Mouse (Mus musculus) left cerebral cortex, adult 18-20 months (tissue): ENCODE data around the gene Gm37240. TPM values are rescaled to one million over a fixed set of nuclear protein-coding genes. Genes with fewer than 3 reads are reported as not detected.
"Not testable (repeated sequence)": the region's sequence is repeated elsewhere in the genome, so short reads cannot be mapped to it uniquely, and the experiment has no call there.

Experiments used
- DNase-seq, 2 experiments: peaks; one replicate each; pipeline ENCODE4 v3.0.0; 2021 to 2022; ENCODE audit warnings: low spot score in 2 of 2, mixed read lengths in 1 of 2
- total RNA-seq, 2 experiments: library from RNA; stranded (reverse); gene quantifications; 2 replicates each; pipeline ENCODE4 v1.2.3; 2021

Gene Gm37240
- total RNA-seq, 2 experiments from 2014 or later: 2.3 TPM; not detected in 1

GRCm38 (mm10) chr3:84867434-84867975, 1019.8 kb downstream of the Gm37240 start:
- DNase-seq: no peak

GRCm38 (mm10) chr3:84866866-84867265, 1020.5 kb downstream of the Gm37240 start:
- DNase-seq: no peak

- no peak for DNase-seq
Measured at GRCm38 (mm10) chr3:84865684-84866083, 1021.6 kb downstream of the Gm37240 start.

GRCm38 (mm10) chr3:84861817-84862216, 1025.5 kb downstream of the Gm37240 start:
- DNase-seq: not testable (repeated sequence)

GRCm38 (mm10) chr3:84860669-84861068, 1026.6 kb downstream of the Gm37240 start:
- no peak for DNase-seq

- DNase-seq: no peak
Measured at GRCm38 (mm10) chr3:84854440-84854839, 1032.9 kb downstream of the Gm37240 start.

GRCm38 (mm10) chr3:84852877-84853276, 1034.4 kb downstream of the Gm37240 start:
- no peak for DNase-seq

GRCm38 (mm10) chr3:84851801-84852200, 1035.5 kb downstream of the Gm37240 start:
- DNase-seq: no peak

GRCm38 (mm10) chr3:84850418-84850817, 1036.9 kb downstream of the Gm37240 start:
- no peak for DNase-seq

GRCm38 (mm10) chr3:84848798-84849197, 1038.5 kb downstream of the Gm37240 start:
- DNase-seq: no peak

- peak; percentile 45 to 71 for DNase-seq
Measured at GRCm38 (mm10) chr3:84843594-84843993, 1043.7 kb downstream of the Gm37240 start.

GRCm38 (mm10) chr3:84842793-84843192, 1044.5 kb downstream of the Gm37240 start:
- no peak for DNase-seq

GRCm38 (mm10) chr3:84841271-84841670, 1046.0 kb downstream of the Gm37240 start:
- no peak for DNase-seq

GRCm38 (mm10) chr3:84839499-84839898, 1047.8 kb downstream of the Gm37240 start:
- no peak for DNase-seq

- no peak for DNase-seq
Measured at GRCm38 (mm10) chr3:84837984-84838383, 1049.3 kb downstream of the Gm37240 start.

- no peak for DNase-seq
Measured at GRCm38 (mm10) chr3:84836029-84836428, 1051.3 kb downstream of the Gm37240 start.

- DNase-seq: no peak
Measured at GRCm38 (mm10) chr3:84829366-84829765, 1058.0 kb downstream of the Gm37240 start.

GRCm38 (mm10) chr3:84827617-84828016, 1059.7 kb downstream of the Gm37240 start:
- no peak for DNase-seq

- no peak for DNase-seq
Measured at GRCm38 (mm10) chr3:84826938-84827337, 1060.4 kb downstream of the Gm37240 start.

- DNase-seq: no peak
Measured at GRCm38 (mm10) chr3:84826405-84826804, 1060.9 kb downstream of the Gm37240 start.

GRCm38 (mm10) chr3:84825990-84826389, 1061.3 kb downstream of the Gm37240 start:
- DNase-seq: no peak

GRCm38 (mm10) chr3:84820654-84821201, 1066.6 kb downstream of the Gm37240 start:
- DNase-seq: no peak

GRCm38 (mm10) chr3:84816951-84817350, 1070.4 kb downstream of the Gm37240 start:
- no peak for DNase-seq
